Mouse (Mus musculus): ENCODE measurements around the gene Nqo1. TPM values are rescaled to one million over a fixed set of nuclear protein-coding genes. Genes with fewer than 3 reads are reported as not detected.

The Nqo1 gene
- polyA plus RNA-seq, 1 experiment from 2014 or later, result 6.7 TPM

- 0 out of 2 replicates have a peak, but pooled peaks have one; percentile 6 for ATAC-seq (ENCODE audit: low FRiP score)
- Histone ChIP-seq H3K27me3 (0 out of 2 replicates have a peak, but pooled peaks cover 3% of the 10 kb centered on the region), H3K4me1 (replicated peaks) (peaks cover 17% of the 10 kb centered on the region), H3K4me3 (peak overlapping the region; percentile 86), H3K9me3 (no peaks in the 10 kb centered on the region), H3K4me2 (peak overlapping the region; percentile 70), H3K36me3 (no peaks in the 10 kb centered on the region), H3K27ac (no peak overlapping the region), H3K9ac (peak overlapping the region; percentile 92)
- WGBS, result 38% methylated on average over 11 of the region's 11 CpGs
These were observed 32.5 kb upstream of the Nqo1 start for GRCm38 (mm10) chr8:107435421-107435961.

- 0 out of 2 replicates have a peak, but pooled peaks cover 10% of the 10 kb centered on the region for H3K27me3 ChIP-seq
- WGBS, result 85% methylated on average over 8 of the region's 8 CpGs
- ATAC-seq (ENCODE audit: low FRiP score), result no peak
- peaks cover 4% of the 10 kb centered on the region; the same call in 1 of the 2 replicates for H3K4me1 ChIP-seq (replicated peaks)
- H3K9ac ChIP-seq, result no peak overlapping the region
- H3K9me3 ChIP-seq, result no peaks in the 10 kb centered on the region
- H3K4me3 ChIP-seq, result no peak overlapping the region
- H3K36me3 ChIP-seq, result no peaks in the 10 kb centered on the region
- H3K4me2 ChIP-seq, result no peak overlapping the region
- no peak overlapping the region for H3K27ac ChIP-seq
These were observed 27.8 kb upstream of the Nqo1 start for GRCm38 (mm10) chr8:107430821-107431220.

GRCm38 (mm10) chr8:107425230-107425597 lies 22.2 kb upstream of the Nqo1 start:
- Histone ChIP-seq H3K4me1 (replicated peaks) (peaks cover 31% of the 10 kb centered on the region), H3K4me3 (peak overlapping the region; percentile 91), H3K4me2 (no peak overlapping the region), H3K9me3 (no peaks in the 10 kb centered on the region), H3K27me3 (0 out of 2 replicates have a peak, but pooled peaks cover 7% of the 10 kb centered on the region), H3K9ac (no peak overlapping the region), H3K36me3 (peaks cover 22% of the 10 kb centered on the region), H3K27ac (no peak overlapping the region)
- WGBS, result 53% methylated on average over 8 of the region's 8 CpGs
- ATAC-seq (ENCODE audit: low FRiP score), result no peak; the same call in 1 of the 2 replicates

DNA sequence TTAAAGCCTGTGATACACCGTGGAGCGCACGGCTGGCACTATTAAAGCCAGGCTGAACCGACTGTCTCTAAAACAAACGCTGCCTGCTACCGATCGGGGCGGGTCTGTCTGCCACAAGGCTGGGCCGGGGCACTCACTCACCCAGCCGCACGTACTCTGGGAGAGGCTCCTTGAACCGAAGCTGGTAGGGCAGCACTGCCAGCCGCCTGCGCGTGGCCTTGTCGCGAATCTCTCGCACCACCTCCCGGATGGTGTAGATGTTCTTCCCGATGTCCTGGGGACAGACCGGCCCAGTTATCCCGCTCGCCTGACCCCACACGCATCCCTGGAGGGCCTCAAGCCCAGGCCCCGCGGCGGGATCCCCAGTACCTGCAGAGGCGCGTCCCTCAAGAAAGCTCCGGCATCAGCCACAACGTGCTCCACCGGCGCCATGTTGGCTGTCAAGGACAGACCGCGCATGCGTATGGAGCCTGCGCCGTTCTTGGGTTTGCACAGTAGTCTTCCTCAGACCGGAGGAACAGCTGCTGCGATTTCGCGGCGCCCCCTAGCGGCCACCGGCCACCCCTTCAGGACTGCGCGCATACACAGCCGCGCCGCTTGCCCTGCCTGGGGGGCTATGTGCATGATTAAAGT lies 21.7 kb upstream of the Nqo1 start, which contains the start of gene Nob1:
TSS of gene Nob1 (minus strand) at position 455 of the 633 bp plus-strand sequence.
- H3K4me3 ChIP-seq, result peak within 1 kb of the TSS; percentile 91
- WGBS, result under 1% methylated on average over 50 of the region's 50 CpGs
- 0 out of 2 replicates have a peak, but pooled peaks cover 7% of the 10 kb centered on the region for H3K27me3 ChIP-seq
- H3K9ac ChIP-seq, result peak within 1 kb of the TSS; percentile 93
- ATAC-seq (ENCODE audit: low FRiP score), result peak; percentile 99
- H3K9me3 ChIP-seq, result no peaks in the 10 kb centered on the region
- peak within 1 kb of the TSS; percentile 92 for H3K4me2 ChIP-seq
- H3K4me1 ChIP-seq (replicated peaks), result peaks cover 31% of the 10 kb centered on the region
- H3K36me3 ChIP-seq, result peaks cover 27% of the 10 kb centered on the region
- peak within 1 kb of the TSS; percentile 79 for H3K27ac ChIP-seq

DNA sequence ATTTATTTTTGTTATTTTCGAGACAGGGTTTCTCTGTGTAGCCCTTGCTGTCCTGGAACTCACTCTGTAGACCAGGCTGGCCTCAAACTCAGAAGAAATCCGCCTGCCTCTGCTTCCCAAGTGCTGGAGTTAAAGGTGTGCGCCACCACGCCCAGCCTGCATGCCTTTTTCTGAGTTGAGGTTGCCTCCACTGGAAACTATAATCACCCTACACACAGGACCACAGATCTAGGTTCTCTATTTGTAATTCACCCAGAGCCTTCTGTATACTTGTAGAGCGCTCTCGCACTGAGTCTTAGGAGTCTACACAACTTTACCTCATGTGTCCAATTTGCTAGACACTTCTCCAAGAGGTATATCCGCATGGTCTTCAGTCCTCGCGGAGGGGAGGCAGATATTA lies 21.2 kb upstream of the Nqo1 start:
- Histone ChIP-seq H3K4me2 (peak overlapping the region; percentile 92), H3K9me3 (no peaks in the 10 kb centered on the region), H3K4me3 (peak overlapping the region; percentile 91), H3K27me3 (0 out of 2 replicates have a peak, but pooled peaks cover 7% of the 10 kb centered on the region), H3K4me1 (replicated peaks) (peaks cover 31% of the 10 kb centered on the region), H3K9ac (peak overlapping the region; percentile 93), H3K36me3 (peaks cover 33% of the 10 kb centered on the region), H3K27ac (peak overlapping the region; percentile 79)
- ATAC-seq (ENCODE audit: low FRiP score), result no peak
- 33% methylated on average over 9 of the region's 9 CpGs for WGBS

- no peak overlapping the region for H3K4me3 ChIP-seq
These were observed 14.0 kb upstream of the Nqo1 start for GRCm38 (mm10) chr8:107417001-107417400.

GRCm38 (mm10) chr8:107413881-107414280 lies 10.9 kb upstream of the Nqo1 start:
- H3K9me3 ChIP-seq, result no peaks in the 10 kb centered on the region
- no peaks in the 10 kb centered on the region for H3K27me3 ChIP-seq
- no peak for ATAC-seq (ENCODE audit: low FRiP score)
- no peak overlapping the region for H3K4me3 ChIP-seq
- 89% methylated on average over 10 of the region's 10 CpGs for WGBS
- no peak overlapping the region for H3K27ac ChIP-seq
- no peak overlapping the region for H3K4me2 ChIP-seq
- no peaks in the 10 kb centered on the region for H3K4me1 ChIP-seq (replicated peaks)
- no peak overlapping the region for H3K9ac ChIP-seq
- H3K36me3 ChIP-seq, result peaks cover 98% of the 10 kb centered on the region

More at GRCm38 (mm10) chr8:107417001-107417400, 14.0 kb upstream of the Nqo1 start:
- H3K9me3 ChIP-seq, result no peaks in the 10 kb centered on the region
- no peaks in the 10 kb centered on the region for H3K27me3 ChIP-seq
- H3K4me2 ChIP-seq, result no peak overlapping the region
- peaks cover 8% of the 10 kb centered on the region for H3K4me1 ChIP-seq (replicated peaks)
- H3K27ac ChIP-seq, result no peak overlapping the region
- 85% methylated on average over 12 of the region's 12 CpGs for WGBS
- no peak for ATAC-seq (ENCODE audit: low FRiP score)
- no peak overlapping the region for H3K9ac ChIP-seq
- H3K36me3 ChIP-seq, result peaks cover 96% of the 10 kb centered on the region

DNA sequence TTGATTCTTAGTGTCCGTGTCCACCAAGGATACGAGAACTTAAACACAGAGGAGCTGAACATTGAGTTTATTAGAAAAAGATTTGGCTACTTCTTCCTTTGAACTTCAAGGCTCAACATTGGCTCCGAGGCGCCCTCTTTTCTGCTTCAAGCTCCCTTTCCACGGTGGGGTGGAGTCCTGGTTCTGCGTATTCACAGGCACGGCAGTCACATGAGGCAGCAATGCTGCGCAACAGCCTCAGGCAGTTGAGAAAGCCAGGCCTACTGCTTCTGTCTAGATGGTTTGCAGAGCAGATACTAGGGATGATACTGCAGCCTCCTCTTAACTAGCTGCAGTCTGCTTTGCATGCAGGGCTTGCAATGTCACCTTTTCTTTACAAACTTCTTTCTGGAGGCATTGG lies 9.5 kb upstream of the Nqo1 start:
- H3K9ac ChIP-seq, result no peak overlapping the region
- no peaks in the 10 kb centered on the region for H3K27me3 ChIP-seq
- no peaks in the 10 kb centered on the region for H3K4me1 ChIP-seq (replicated peaks)
- no peak overlapping the region for H3K27ac ChIP-seq
- no peak overlapping the region for H3K4me2 ChIP-seq
- H3K4me3 ChIP-seq, result no peak overlapping the region
- WGBS, result 95% methylated on average over 8 of the region's 8 CpGs
- H3K9me3 ChIP-seq, result no peaks in the 10 kb centered on the region
- no peak for ATAC-seq (ENCODE audit: low FRiP score)
- H3K36me3 ChIP-seq, result peaks cover 86% of the 10 kb centered on the region

GRCm38 (mm10) chr8:107411391-107411790 lies 8.4 kb upstream of the Nqo1 start:
- H3K27me3 ChIP-seq, result no peaks in the 10 kb centered on the region
- no peak overlapping the region for H3K9ac ChIP-seq
- 72% methylated on average over 4 of the region's 4 CpGs for WGBS
- H3K9me3 ChIP-seq, result no peaks in the 10 kb centered on the region
- ATAC-seq (ENCODE audit: low FRiP score), result no peak
- H3K4me1 ChIP-seq (replicated peaks), result 0 out of 2 replicates have a peak, but pooled peaks cover 7% of the 10 kb centered on the region
- H3K27ac ChIP-seq, result no peak overlapping the region
- H3K4me2 ChIP-seq, result no peak overlapping the region
- H3K4me3 ChIP-seq, result no peak overlapping the region
- H3K36me3 ChIP-seq, result peaks cover 83% of the 10 kb centered on the region

- Histone ChIP-seq H3K9me3 (no peaks in the 10 kb centered on the region), H3K36me3 (peaks cover 30% of the 10 kb centered on the region), H3K4me2 (no peak overlapping the region), H3K27ac (no peak overlapping the region), H3K9ac (no peak overlapping the region), H3K27me3 (no peaks in the 10 kb centered on the region), H3K4me1 (replicated peaks) (peaks cover 22% of the 10 kb centered on the region), H3K4me3 (no peak overlapping the region)
- WGBS, result 74% methylated on average over 3 of the region's 3 CpGs
- ATAC-seq (ENCODE audit: low FRiP score), result no peak
These were observed 2.9 kb upstream of the Nqo1 start for GRCm38 (mm10) chr8:107405935-107406334.

DNA sequence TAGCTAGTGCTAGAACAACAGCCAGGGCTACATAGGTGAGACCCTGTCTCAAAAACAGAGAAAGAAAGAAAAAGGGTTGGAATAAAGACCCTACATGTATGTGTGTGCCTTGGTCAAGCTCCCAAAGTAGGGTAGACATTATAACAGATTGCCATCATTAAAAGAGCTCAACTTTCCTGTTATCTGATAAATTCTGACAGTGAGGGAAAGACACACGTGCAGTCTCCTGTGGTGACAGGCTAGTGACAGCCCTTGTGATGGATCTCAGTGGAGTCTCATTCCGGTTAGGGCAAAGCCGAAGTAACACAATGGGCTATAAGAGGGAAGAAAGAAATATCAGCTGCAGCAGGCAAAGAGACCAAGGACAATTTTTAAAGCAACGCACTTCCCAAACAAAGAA lies 1.1 kb upstream of the Nqo1 start:
- no peak overlapping the region for H3K9ac ChIP-seq
- H3K4me2 ChIP-seq, result no peak overlapping the region
- H3K36me3 ChIP-seq, result peaks cover 11% of the 10 kb centered on the region
- peaks cover 22% of the 10 kb centered on the region for H3K4me1 ChIP-seq (replicated peaks)
- no peaks in the 10 kb centered on the region for H3K27me3 ChIP-seq
- H3K4me3 ChIP-seq, result no peak overlapping the region
- 75% methylated on average over 4 of the region's 4 CpGs for WGBS
- no peak overlapping the region for H3K27ac ChIP-seq
- no peaks in the 10 kb centered on the region for H3K9me3 ChIP-seq
- no peak for ATAC-seq (ENCODE audit: low FRiP score)

- no peak overlapping the region for H3K4me2 ChIP-seq
- H3K27me3 ChIP-seq, result no peaks in the 10 kb centered on the region
- no peak overlapping the region for H3K4me3 ChIP-seq
- H3K36me3 ChIP-seq, result 0 out of 2 replicates have a peak, but pooled peaks cover 3% of the 10 kb centered on the region
- no peak for ATAC-seq (ENCODE audit: low FRiP score)
- WGBS, result 89% methylated on average over 5 of the region's 5 CpGs
- no peak overlapping the region for H3K27ac ChIP-seq
- no peak overlapping the region for H3K9ac ChIP-seq
- peaks cover 16% of the 10 kb centered on the region for H3K4me1 ChIP-seq (replicated peaks)
- no peaks in the 10 kb centered on the region for H3K9me3 ChIP-seq
These were observed 1.1 kb downstream of the Nqo1 start for GRCm38 (mm10) chr8:107401866-107402265.

GRCm38 (mm10) chr8:107399495-107399894 lies 3.5 kb downstream of the Nqo1 start:
- no peak overlapping the region for H3K4me3 ChIP-seq
- no peaks in the 10 kb centered on the region for H3K36me3 ChIP-seq
- no peak overlapping the region for H3K27ac ChIP-seq
- no peak overlapping the region for H3K4me2 ChIP-seq
- H3K9ac ChIP-seq, result no peak overlapping the region
- peaks cover 16% of the 10 kb centered on the region for H3K4me1 ChIP-seq (replicated peaks)
- no peaks in the 10 kb centered on the region for H3K9me3 ChIP-seq
- 36% methylated on average over 9 of the region's 9 CpGs for WGBS
- H3K27me3 ChIP-seq, result no peaks in the 10 kb centered on the region
- no peak for ATAC-seq (ENCODE audit: low FRiP score)

Measured in hindbrain, embryonic 13.5 days (tissue).